Mouse (Mus musculus) embryonic fibroblast, embryonic 13.5 days (primary cell): ENCODE data around the gene Psmb6.
"Not testable (repeated sequence)": the region's sequence is repeated elsewhere in the genome, so short reads cannot be mapped to it uniquely, and the experiment has no call there.

Experiments used
- CTCF ChIP-seq: IDR thresholded peaks from 2 replicates; pipeline ENCODE4 v1.5.1; 2011; ENCODE audit warnings: mild to moderate bottlenecking, control low read depth, low read length, moderate library complexity, borderline replicate concordance; ENCODE audit not compliant: insufficient read depth
- POLR2A ChIP-seq: IDR thresholded peaks from 2 replicates; pipeline ENCODE4 v1.6.1; 2011; ENCODE audit warnings: low read depth, mild to moderate bottlenecking, control low read depth, low read length, moderate library complexity

GRCm38 (mm10) chr11:70531065-70531464 lies 5.9 kb downstream of the Psmb6 start:
- TF ChIP-seq CTCF, POLR2A: not testable (repeated sequence)
